ENCODE assay signal across 24 mouse cellular contexts in genomic region chr10:17676464-17676863, GRCm38 (mm10).
"Had no signal": no experiment of that assay in that cellular context is flagged by ENCODE, and none has a peak within 500 bp of the region (broad histone marks: within the 10 kb centered on the region; RNA-seq: fewer than 3 reads in every experiment).

No protein-coding gene starts in this region.

- H3K27me3 ChIP-seq: heart, embryonic 12.5 days; hindbrain, embryonic 12.5 days; intestine, embryonic 15.5 days; limb, embryonic 12.5 days; liver, embryonic 13.5 days had no signal

- H3K27ac ChIP-seq: heart, embryonic 10.5 days; hindbrain, embryonic 10.5 days; hindbrain, embryonic 12.5 days; hindbrain, embryonic 14.5 days; intestine, embryonic 15.5 days; layer of hippocampus, adult 2 months; left cerebral cortex, adult 2 months; limb, embryonic 10.5 days; limb, embryonic 12.5 days; liver, embryonic 13.5 days had no signal

- DNase-seq: gastrocnemius, postnatal 14 days; gastrocnemius, postnatal 36 days; heart, adult 18-20 months; heart, postnatal 10 days; heart, postnatal 4 days; kidney, adult 18-20 months; kidney, adult 8-10 months; kidney, postnatal 10 days; kidney, postnatal 25 days; liver; liver, embryonic 13.5 days had no signal

- H3K4me3 ChIP-seq: heart, embryonic 10.5 days; heart, embryonic 12.5 days; hindbrain, embryonic 10.5 days; hindbrain, embryonic 12.5 days; intestine, embryonic 15.5 days; layer of hippocampus, adult 2 months; left cerebral cortex, adult 2 months; limb, embryonic 10.5 days; limb, embryonic 12.5 days; liver, embryonic 13.5 days had no signal

- H3K36me3 ChIP-seq: heart, embryonic 10.5 days; heart, embryonic 12.5 days; hindbrain, embryonic 10.5 days; hindbrain, embryonic 12.5 days; intestine, embryonic 15.5 days; limb, embryonic 10.5 days; limb, embryonic 12.5 days; liver, embryonic 13.5 days had no signal

- H3K4me1 ChIP-seq: hindbrain, embryonic 10.5 days; hindbrain, embryonic 12.5 days; intestine, embryonic 15.5 days; limb, embryonic 10.5 days; limb, embryonic 12.5 days had no signal

- ATAC-seq: hindbrain, embryonic 16.5 days; inflammation-experienced regulatory T-cells, adult 6 months; intestine, embryonic 15.5 days; intestine, postnatal 0 days had no signal
